Mouse (Mus musculus) forebrain, postnatal 0 days (tissue): ENCODE measurements around the gene Nanog. TPM values are rescaled to one million over a fixed set of nuclear protein-coding genes. Genes with fewer than 3 reads are reported as not detected.
"Not testable (repeated sequence)": the region's sequence is repeated elsewhere in the genome, so short reads cannot be mapped to it uniquely, and the experiment has no call there.

Source experiments
- ATAC-seq: fragments of 200-750 bp; cut with Nextera tagmentation; 2 replicates; pipeline ENCODE4 v1.8.0; 2017; ENCODE audit warnings: mild to moderate bottlenecking, moderate library complexity
- DNase-seq: peaks from one replicate; pipeline ENCODE4 v3.0.0-alpha.2; 2015
- H3K27ac ChIP-seq: fragments of 300-500 bp; sonication (generic); 2 replicates; pipeline ENCODE4 v1.5.1; 2014; ENCODE audit warnings: low read depth, mild to moderate bottlenecking, antibody characterized with exemption, low read length, moderate library complexity, mixed read lengths
- H3K27me3 ChIP-seq: fragments of 300-500 bp; sonication (generic); 2 replicates; pipeline ENCODE4 v1.6.1; 2014; ENCODE audit warnings: mild to moderate bottlenecking, low read length, mixed read lengths; ENCODE audit not compliant: insufficient read depth
- H3K36me3 ChIP-seq: fragments of 300-500 bp; sonication (generic); 2 replicates; pipeline ENCODE4 v1.6.1; 2014; ENCODE audit warnings: mild to moderate bottlenecking, moderate library complexity; ENCODE audit not compliant: insufficient read depth
- H3K4me1 ChIP-seq: fragments of 300-500 bp; sonication (generic); 2 replicates; pipeline ENCODE4 v1.6.1; 2014; ENCODE audit warnings: antibody characterized with exemption; ENCODE audit not compliant: insufficient read depth
- H3K4me2 ChIP-seq: fragments of 300-500 bp; sonication (generic); 2 replicates; pipeline ENCODE4 v1.6.1; 2014; ENCODE audit warnings: low read depth, mild to moderate bottlenecking, moderate library complexity
- H3K4me3 ChIP-seq: fragments of 300-500 bp; sonication (generic); 2 replicates; pipeline ENCODE4 v1.5.1; 2014; ENCODE audit warnings: low read depth, low read length, mixed read lengths
- H3K9ac ChIP-seq: fragments of 300-500 bp; sonication (generic); 2 replicates; pipeline ENCODE4 v1.6.1; 2014; ENCODE audit warnings: mild to moderate bottlenecking
- H3K9me3 ChIP-seq: fragments of 300-500 bp; sonication (generic); 2 replicates; pipeline ENCODE4 v1.6.1; 2016; ENCODE audit warnings: low read length
- CTCF ChIP-seq: sonication (generic); IDR thresholded peaks from 2 replicates; pipeline ENCODE4 v1.5.1; 2016; ENCODE audit warnings: antibody characterized with exemption, control low read depth, low read depth
- WGBS: fragments of 180-500 bp; shearing (Covaris S2); extraction: QIAGEN DNeasy Blood & Tissue Kit; methylation state at CpG from one replicate; pipeline ENCODE4 v1.1.7; 2014; 5-methylcytosine and 5-hydroxymethylcytosine counted together
- polyA plus RNA-seq: library from polyadenylated mRNA; unstranded; fragments of >200 nt; fragmentation: Nextera tagmentation; extraction: Ambion mirVana; gene quantifications from 2 replicates; pipeline ENCODE4 v1.2.1, GENCODE M21; 2015
- total RNA-seq: library from RNA; depleted of rRNA; stranded (reverse); fragments of >200 nt; gene quantifications from 2 replicates; pipeline ENCODE4 v1.2.3, GENCODE M21; 2014

Gene Nanog
- total and polyA plus RNA-seq, 2 experiments from 2014 or later: 0.07 TPM; not detected in 1

DNA sequence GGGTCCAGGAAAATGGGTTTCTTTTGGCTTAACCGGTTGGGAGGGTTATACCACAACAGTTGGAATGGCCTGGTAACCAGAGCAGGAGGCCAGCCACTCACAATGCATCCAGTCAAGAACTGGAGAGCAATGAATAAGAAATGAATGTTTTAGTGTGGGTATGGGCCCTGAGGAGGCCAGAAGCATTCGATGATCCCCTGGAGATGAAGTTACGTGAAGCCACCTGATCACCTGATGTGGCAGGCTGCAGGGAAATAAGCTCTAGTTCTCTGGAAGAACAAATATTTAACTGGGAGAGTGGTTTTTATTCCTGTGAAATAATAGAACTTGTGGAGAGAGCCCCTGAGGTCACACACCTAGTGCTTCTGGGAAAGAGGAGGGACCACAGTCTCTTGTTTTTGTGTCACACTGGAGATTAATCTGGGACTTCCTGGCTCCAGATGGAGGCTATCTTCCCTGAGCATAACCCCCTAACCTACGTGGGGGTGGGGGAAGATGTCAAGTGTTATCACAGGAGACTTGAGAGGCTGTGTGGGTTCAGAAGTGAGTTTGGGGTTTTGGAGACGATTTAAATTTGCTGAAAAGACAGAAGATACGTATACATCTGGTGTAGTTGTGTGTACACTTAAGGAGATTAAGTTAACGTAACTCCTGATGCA is 7.5 kb downstream of the Nanog start:
- WGBS: 63% methylated on average over 7 of the region's 7 CpGs
- no peaks in the 10 kb centered on the region for H3K9me3 ChIP-seq

GRCm38 (mm10) chr6:122715886-122716285 is 8.6 kb downstream of the Nanog start:
- no peaks in the 10 kb centered on the region for H3K36me3 ChIP-seq
- DNase-seq (no peak), ATAC-seq (peak; percentile 16; the same call in 1 of the 2 replicates)
- 4% methylated on average over 4 of the region's 4 CpGs for WGBS
- no peak overlapping the region for H3K27ac ChIP-seq
- H3K27me3 ChIP-seq: no peaks in the 10 kb centered on the region
- TF ChIP-seq CTCF: no peak
- H3K4me1 ChIP-seq: no peaks in the 10 kb centered on the region
- no peak overlapping the region for H3K9ac ChIP-seq
- H3K9me3 ChIP-seq: no peaks in the 10 kb centered on the region
- no peak overlapping the region for H3K4me3 ChIP-seq
- no peak overlapping the region for H3K4me2 ChIP-seq

More for the DNA sequence above, 7.5 kb downstream of the Nanog start:
- Histone ChIP-seq H3K4me3 (no peak overlapping the region), H3K27me3 (no peaks in the 10 kb centered on the region), H3K4me2 (no peak overlapping the region), H3K36me3 (no peaks in the 10 kb centered on the region), H3K27ac (no peak overlapping the region), H3K9ac (no peak overlapping the region), H3K4me1 (no peaks in the 10 kb centered on the region)
- no peak for ATAC-seq
- TF ChIP-seq CTCF: no peak
- no peak for DNase-seq

DNA sequence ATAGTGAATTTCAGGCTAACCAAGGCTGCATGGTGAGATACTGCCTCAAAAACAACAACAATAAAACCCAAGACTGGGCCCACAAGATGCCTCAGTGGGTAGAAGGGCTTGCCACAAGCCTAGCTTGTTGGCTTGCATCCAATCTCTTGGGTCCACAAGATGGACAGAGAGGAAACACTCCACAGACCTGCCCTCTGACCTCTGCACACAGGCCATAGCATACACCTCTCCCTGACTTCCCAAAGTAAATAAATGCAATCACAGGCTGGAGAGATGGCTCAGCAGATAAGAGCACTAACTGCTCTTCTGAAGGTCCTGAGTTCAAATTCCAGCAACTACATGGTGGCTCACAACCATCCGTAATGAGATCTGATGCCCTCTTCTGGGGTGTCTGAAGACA is 10.9 kb downstream of the Nanog start:
- 96% methylated on average over 1 of the region's 1 CpGs for WGBS
- not testable (repeated sequence) for H3K4me1 ChIP-seq, H3K4me2 ChIP-seq, H3K9me3 ChIP-seq, H3K27ac ChIP-seq, DNase-seq, H3K36me3 ChIP-seq, H3K4me3 ChIP-seq, H3K27me3 ChIP-seq, ATAC-seq, H3K9ac ChIP-seq

DNA sequence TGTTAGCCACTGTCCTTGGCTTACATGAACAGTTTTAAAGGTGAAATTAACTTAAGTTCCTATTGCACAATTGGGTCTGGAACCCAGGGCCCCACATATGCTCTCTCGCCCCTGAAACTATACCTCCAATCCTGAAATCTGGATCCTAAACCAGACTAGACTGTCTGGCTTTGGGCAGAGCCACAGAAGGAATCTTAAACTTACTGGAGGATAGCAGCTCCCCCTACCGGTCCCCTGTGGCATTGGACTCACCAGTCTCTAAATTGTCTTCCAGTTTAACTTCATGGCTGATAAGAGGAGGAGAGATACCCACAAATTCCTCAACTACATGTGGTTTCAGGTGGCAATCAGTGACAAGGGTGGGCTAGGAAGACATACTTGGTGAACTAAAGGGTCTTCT is 12.7 kb downstream of the Nanog start:
- Histone ChIP-seq H3K9ac (no peak overlapping the region), H3K36me3 (no peaks in the 10 kb centered on the region), H3K9me3 (no peaks in the 10 kb centered on the region), H3K27ac (no peak overlapping the region), H3K4me2 (no peak overlapping the region), H3K4me1 (no peaks in the 10 kb centered on the region), H3K27me3 (no peaks in the 10 kb centered on the region), H3K4me3 (no peak overlapping the region)
- ATAC-seq (peak; percentile 27; the same call in 1 of the 2 replicates), DNase-seq (peak; percentile 58)
- WGBS: 25% methylated on average over 2 of the region's 2 CpGs
- peak; percentile 69 for TF ChIP-seq CTCF

DNA sequence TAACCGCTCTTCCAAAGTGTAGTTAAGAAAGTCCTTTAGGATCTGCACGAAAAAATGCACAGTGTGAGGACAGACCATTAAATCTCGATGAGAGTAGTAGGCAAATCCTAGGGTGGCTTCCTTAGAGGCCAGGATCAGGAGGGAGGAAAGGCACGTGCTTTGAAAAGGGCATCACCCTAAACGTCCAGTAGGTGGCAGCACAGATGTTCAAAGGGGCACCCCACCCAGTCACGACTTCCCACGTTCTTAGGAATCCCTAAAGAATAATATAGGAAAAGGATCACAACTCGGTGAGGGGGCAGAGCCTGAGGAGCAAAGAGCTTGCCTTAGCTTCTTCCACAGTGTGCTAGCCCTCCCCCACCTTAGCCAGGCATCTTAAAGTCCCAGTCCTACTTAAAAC is 32.7 kb downstream of the Nanog start:
- H3K27me3 ChIP-seq: peaks cover 8% of the 10 kb centered on the region; the same call in 1 of the 2 replicates
- no peak overlapping the region for H3K27ac ChIP-seq
- H3K9me3 ChIP-seq: no peaks in the 10 kb centered on the region
- whole genome bisulfite sequencing: 12% methylated on average over 8 of the region's 8 CpGs
- ATAC-seq (peak; percentile 72), DNase-seq (peak; percentile 85)
- peak overlapping the region; percentile 69 for H3K4me2 ChIP-seq
- H3K4me3 ChIP-seq: peak overlapping the region; percentile 65
- H3K9ac ChIP-seq: no peak overlapping the region
- peaks cover 18% of the 10 kb centered on the region for H3K36me3 ChIP-seq
- peaks cover 4% of the 10 kb centered on the region; the same call in 1 of the 2 replicates for H3K4me1 ChIP-seq
- TF ChIP-seq CTCF: peak; percentile 87

GRCm38 (mm10) chr6:122741460-122742227 is 34.4 kb downstream of the Nanog start:
- H3K27ac ChIP-seq: peak overlapping the region; percentile 57; the same call in 1 of the 2 replicates

More at GRCm38 (mm10) chr6:122741460-122742227, 34.4 kb downstream of the Nanog start:
- Histone ChIP-seq H3K36me3 (peaks cover 6% of the 10 kb centered on the region), H3K9me3 (no peaks in the 10 kb centered on the region), H3K4me2 (peak overlapping the region; percentile 69), H3K9ac (peak overlapping the region; percentile 53), H3K27me3 (peaks cover 8% of the 10 kb centered on the region; the same call in 1 of the 2 replicates), H3K4me3 (peak overlapping the region; percentile 65), H3K4me1 (peaks cover 4% of the 10 kb centered on the region; the same call in 1 of the 2 replicates)
- ATAC-seq (peak; percentile 6; the same call in 1 of the 2 replicates), DNase-seq (no peak)
- 5% methylated on average over 25 of the region's 25 CpGs for WGBS
- TF ChIP-seq CTCF: no peak
